12 mouse cellular contexts compared by ENCODE assay signal in genomic region chr17:53845796-53846195, GRCm38 (mm10). TPM values are rescaled to one million over a fixed set of nuclear protein-coding genes. Genes with fewer than 3 reads are reported as not detected.
A peak's percentile ranks its signal among the peaks of the same experiment; 100 is the strongest.
DNase-seq lines count a peak whose midpoint lies in the region.
"Had no signal": no experiment of that assay in that cellular context is flagged by ENCODE, and none has a peak within 500 bp of the region (broad histone marks: within the 10 kb centered on the region; RNA-seq: fewer than 3 reads in every experiment).

No protein-coding gene starts in this region.

- intact Hi-C loops in left cerebral cortex, postnatal 4 days (cut with DNase I) = no loop called here

- peak; percentile 5 to 70 for DNase-seq in adrenal gland, adult (ENCODE audit: inconsistent age in 2 of 2, low spot score in 1 of 2)
- no peak for DNase-seq in adrenal gland, postnatal 4 days (ENCODE audit: low spot score in 2 of 2)
- DNase-seq in urinary bladder, postnatal 36 days (ENCODE audit: low spot score in 2 of 2) = peak; percentile 5 to 9
- no peak for DNase-seq in urinary bladder, postnatal 10 days (ENCODE audit: low spot score)
- DNase-seq in kidney, postnatal 14 days = peak; percentile 79
- DNase-seq in left cerebral cortex, postnatal 4 days = no peak
- no peak for DNase-seq in T-cell, adult 2 months (ENCODE audit: low spot score)
- no peak for DNase-seq in gastrocnemius, adult 8-10 months (ENCODE audit: low spot score in 2 of 2)
- DNase-seq: heart, adult 2 months; heart, postnatal 36 days; thymus, postnatal 4 days had no signal

RNA-seq across cellular contexts. Expression of gene Sult1c2, which starts 0.3 kb away (rescaled TPM):
- 1 to 10 TPM; 3.2 to 4.2 TPM for total RNA-seq in adrenal gland, postnatal 4 days (2021)
- not detected for total RNA-seq in left cerebral cortex, postnatal 4 days (2021)
- not detected for total RNA-seq in gastrocnemius, adult 8-10 months (2022)
- total RNA-seq: heart, adult 2 months; heart, postnatal 36 days; megakaryocyte, adult 5-6 weeks had no signal

Comparison
In these comparisons a context has a peak if more than half of its experiments do, and no peak if none do; other contexts are left out.
1. DNase-seq: peak in adrenal gland, adult (2 of 2), urinary bladder, postnatal 36 days (2 of 2) and kidney, postnatal 14 days (single experiment); none in adrenal gland, postnatal 4 days (0 of 2), urinary bladder, postnatal 10 days (single experiment), left cerebral cortex, postnatal 4 days (single experiment), T-cell, adult 2 months (single experiment) and gastrocnemius, adult 8-10 months (0 of 2).